Mouse (Mus musculus): ENCODE data around the gene Id1.
A peak's percentile ranks its signal among the peaks of the same experiment; 100 is the strongest.

Gene Id1

GRCm38 (mm10) chr2:152742435-152742834 is 6.4 kb downstream of the Id1 start:
- ATAC-seq (ENCODE audit: low TSS enrichment) = no peak

GRCm38 (mm10) chr2:152753944-152754711 is 18.1 kb downstream of the Id1 start, which contains the start of gene Cox4i2:
Gene Cox4i2, plus strand, starts transcription at chr2:152754173.
- ATAC-seq (ENCODE audit: low TSS enrichment) = no peak

- no peak for ATAC-seq (ENCODE audit: low TSS enrichment)
Observed at GRCm38 (mm10) chr2:152756474-152757393, 20.7 kb downstream of the Id1 start.

GRCm38 (mm10) chr2:152757478-152757877 is 21.4 kb downstream of the Id1 start:
- ATAC-seq (ENCODE audit: low TSS enrichment) = no peak

GRCm38 (mm10) chr2:152758351-152758750 is 22.3 kb downstream of the Id1 start:
- ATAC-seq (ENCODE audit: low TSS enrichment) = no peak

- no peak for ATAC-seq (ENCODE audit: low TSS enrichment)
Observed at GRCm38 (mm10) chr2:152763310-152763709, 27.3 kb downstream of the Id1 start.

GRCm38 (mm10) chr2:152764172-152765044 is 28.4 kb downstream of the Id1 start:
- no peak for ATAC-seq (ENCODE audit: low TSS enrichment)

- no peak for ATAC-seq (ENCODE audit: low TSS enrichment)
Observed at GRCm38 (mm10) chr2:152765045-152765674, 29.1 kb downstream of the Id1 start.

- peak; percentile 89 for ATAC-seq (ENCODE audit: low TSS enrichment)
Observed at GRCm38 (mm10) chr2:152766387-152767123, 30.5 kb downstream of the Id1 start.

- peak; percentile 48; the same call in 1 of the 2 replicates for ATAC-seq (ENCODE audit: low TSS enrichment)
Observed at GRCm38 (mm10) chr2:152767618-152768271, 31.7 kb downstream of the Id1 start.

- no peak for ATAC-seq (ENCODE audit: low TSS enrichment)
Observed at GRCm38 (mm10) chr2:152769677-152770076, 33.6 kb downstream of the Id1 start.

GRCm38 (mm10) chr2:152771571-152771970 is 35.5 kb downstream of the Id1 start:
- ATAC-seq (ENCODE audit: low TSS enrichment) = no peak

- no peak for ATAC-seq (ENCODE audit: low TSS enrichment)
Observed at GRCm38 (mm10) chr2:152772231-152772630, 36.2 kb downstream of the Id1 start.

- no peak for ATAC-seq (ENCODE audit: low TSS enrichment)
Observed at GRCm38 (mm10) chr2:152775357-152775756, 39.3 kb downstream of the Id1 start.

GRCm38 (mm10) chr2:152776019-152776418 is 40.0 kb downstream of the Id1 start:
- ATAC-seq (ENCODE audit: low TSS enrichment) = peak; percentile 35

GRCm38 (mm10) chr2:152776435-152776834 is 40.4 kb downstream of the Id1 start:
- ATAC-seq (ENCODE audit: low TSS enrichment) = peak; percentile 96

GRCm38 (mm10) chr2:152777081-152777480 is 41.0 kb downstream of the Id1 start:
- ATAC-seq (ENCODE audit: low TSS enrichment) = no peak

GRCm38 (mm10) chr2:152780466-152780865 is 44.4 kb downstream of the Id1 start:
- ATAC-seq (ENCODE audit: low TSS enrichment) = no peak

GRCm38 (mm10) chr2:152781031-152781711 is 45.1 kb downstream of the Id1 start:
- ATAC-seq (ENCODE audit: low TSS enrichment) = no peak

All from frontal cortex, adult (tissue).